Mouse (Mus musculus) liver, postnatal 0 days (tissue): ENCODE results near the gene Lgals1. TPM values are rescaled to one million over a fixed set of nuclear protein-coding genes. Genes with fewer than 3 reads are reported as not detected.
"Not testable (repeated sequence)": the region's sequence is repeated elsewhere in the genome, so short reads cannot be mapped to it uniquely, and the experiment has no call there.

Source experiments
- ATAC-seq: fragments of 200-750 bp; cut with Nextera tagmentation; 2 replicates; pipeline ENCODE4 v1.8.0; 2017; ENCODE audit warnings: mild to moderate bottlenecking, moderate library complexity
- DNase-seq: peaks from one replicate; pipeline ENCODE4 v3.0.0-alpha.2; 2016
- H3K27ac ChIP-seq: fragments of 300-500 bp; sonication (generic); 2 replicates; pipeline ENCODE4 v1.5.1; 2014; ENCODE audit warnings: antibody characterized with exemption, moderate library complexity, mild to moderate bottlenecking, low read depth
- H3K27me3 ChIP-seq: fragments of 300-500 bp; sonication (generic); 2 replicates; pipeline ENCODE4 v1.6.1; 2014; ENCODE audit warnings: low read length, control low read depth, mixed read lengths; ENCODE audit not compliant: insufficient read depth
- H3K36me3 ChIP-seq: fragments of 300-500 bp; sonication (generic); replicated peaks from 2 replicates; pipeline ENCODE4 v1.6.1; 2014; ENCODE audit warnings: mild to moderate bottlenecking, control low read depth, low read length, moderate library complexity, mixed read lengths; ENCODE audit not compliant: insufficient read depth
- H3K4me1 ChIP-seq: fragments of 300-500 bp; sonication (generic); 2 replicates; pipeline ENCODE4 v1.6.1; 2014; ENCODE audit warnings: antibody characterized with exemption, mild to moderate bottlenecking, control low read depth; ENCODE audit not compliant: insufficient read depth
- H3K4me2 ChIP-seq: fragments of 300-500 bp; sonication (generic); 2 replicates; pipeline ENCODE4 v1.6.1; 2014; ENCODE audit warnings: low read depth, mild to moderate bottlenecking, low read length, moderate library complexity, mixed read lengths
- H3K4me3 ChIP-seq: fragments of 300-500 bp; sonication (generic); 2 replicates; pipeline ENCODE4 v1.5.1; 2014; ENCODE audit warnings: low read depth, low read length
- H3K9ac ChIP-seq: fragments of 300-500 bp; sonication (generic); replicated peaks from 2 replicates; pipeline ENCODE4 v1.6.1; 2014; ENCODE audit warnings: mild to moderate bottlenecking, moderate library complexity
- H3K9me3 ChIP-seq: fragments of 300-500 bp; sonication (generic); 2 replicates; pipeline ENCODE4 v1.6.1; 2016; ENCODE audit warnings: mild to moderate bottlenecking, control low read depth, low read length, mixed read lengths
- CTCF ChIP-seq: sonication (generic); IDR thresholded peaks from 2 replicates; pipeline ENCODE4 v1.5.1; 2016; ENCODE audit warnings: antibody characterized with exemption, low read depth
- EP300 ChIP-seq: IDR thresholded peaks from 2 replicates; pipeline ENCODE4 v1.6.1; 2016; ENCODE audit warnings: antibody characterized with exemption, low read depth, mild to moderate bottlenecking
- WGBS: fragments of 180-500 bp; shearing (Covaris S2); extraction: QIAGEN DNeasy Blood & Tissue Kit; methylation state at CpG from one replicate; pipeline ENCODE4 v1.1.7; 2014; ENCODE audit not compliant: insufficient replicate concordance; 5-methylcytosine and 5-hydroxymethylcytosine counted together
- polyA plus RNA-seq: library from polyadenylated mRNA; unstranded; fragments of >200 nt; fragmentation: Nextera tagmentation; extraction: Ambion mirVana; gene quantifications from 2 replicates; pipeline ENCODE4 v1.2.1, GENCODE M21; 2015

The Lgals1 gene
- polyA plus RNA-seq = 93.4 and 102 TPM in 2 replicates

DNA sequence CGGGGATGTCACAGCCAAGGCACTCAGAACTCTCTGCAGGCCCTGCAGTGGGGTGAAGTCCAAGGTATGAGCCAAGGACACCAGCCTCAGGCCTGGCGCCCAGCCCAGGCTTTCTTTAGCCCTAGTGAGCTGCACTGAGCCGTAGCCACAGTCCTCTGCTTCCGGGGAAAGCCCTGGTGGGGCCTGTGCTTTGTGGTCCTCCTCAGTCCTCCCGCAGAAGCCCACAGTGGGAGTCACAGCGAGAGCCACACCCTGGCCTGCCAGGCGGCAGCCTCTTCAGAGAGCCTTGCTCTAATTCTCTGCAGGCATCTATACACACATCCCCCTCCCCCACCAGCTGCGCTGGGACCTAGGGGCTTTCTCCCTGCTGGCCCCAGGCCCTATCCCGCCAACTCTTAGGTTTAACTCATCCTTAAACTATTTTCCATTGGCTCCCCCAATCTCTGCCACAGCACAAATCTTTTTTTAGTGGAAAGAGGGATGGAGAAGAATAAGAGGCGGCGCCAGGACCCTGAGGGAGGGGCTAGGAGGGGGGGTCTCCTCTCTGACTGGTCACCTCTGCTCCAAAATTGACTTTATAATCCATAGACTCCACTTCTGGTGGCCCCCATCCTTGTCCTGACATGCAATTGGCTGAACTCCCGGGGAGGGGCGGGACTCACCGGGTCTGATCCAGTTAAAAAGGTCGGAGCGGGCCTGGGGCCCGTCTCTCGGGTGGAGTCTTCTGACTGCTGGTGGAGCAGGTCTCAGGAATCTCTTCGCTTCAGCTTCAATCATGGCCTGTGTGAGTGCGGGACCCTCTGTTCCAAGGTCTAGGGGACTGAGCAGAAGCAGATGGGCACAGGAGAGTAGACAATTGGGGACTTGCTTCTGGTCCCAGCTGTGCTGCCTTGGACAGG lies at the start of gene Lgals1:
TSS of gene Lgals1 (plus strand) at position 705 of the 899 bp plus-strand sequence.
- no peaks in the 10 kb centered on the region for H3K27me3 ChIP-seq
- WGBS = 8% methylated on average over 20 of the region's 20 CpGs
- H3K36me3 ChIP-seq = no peaks in the 10 kb centered on the region
- peaks cover 61% of the 10 kb centered on the region for H3K4me1 ChIP-seq
- DNase-seq (peak; percentile 84), ATAC-seq (peak; percentile 32)
- H3K9me3 ChIP-seq = no peaks in the 10 kb centered on the region
- H3K9ac ChIP-seq = peak within 1 kb of the TSS; percentile 49
- peak within 1 kb of the TSS; percentile 43 for H3K4me3 ChIP-seq
- peak within 1 kb of the TSS; percentile 69 for H3K4me2 ChIP-seq
- TF ChIP-seq EP300 (no peak), CTCF (no peak)
- H3K27ac ChIP-seq = peak within 1 kb of the TSS; percentile 67

GRCm38 (mm10) chr15:78876991-78877809 lies 49.3 kb upstream of the Lgals1 start, which contains the start of gene Gga1:
Gene Gga1, plus strand, starts transcription at chr15:78877190.
- peak within 1 kb of the TSS; percentile 89 for H3K9ac ChIP-seq
- ATAC-seq (peak; percentile 92), DNase-seq (peak; percentile 93)
- under 1% methylated on average over 67 of the region's 95 CpGs for WGBS
- TF ChIP-seq EP300 (no peak), CTCF (peak; percentile 56)
- peak within 1 kb of the TSS; percentile 96 for H3K27ac ChIP-seq
- peaks cover 26% of the 10 kb centered on the region for H3K4me1 ChIP-seq
- no peaks in the 10 kb centered on the region for H3K9me3 ChIP-seq
- peak within 1 kb of the TSS; percentile 83 for H3K4me3 ChIP-seq
- H3K36me3 ChIP-seq = peaks cover 12% of the 10 kb centered on the region
- H3K27me3 ChIP-seq = no peaks in the 10 kb centered on the region
- H3K4me2 ChIP-seq = peak within 1 kb of the TSS; percentile 92

GRCm38 (mm10) chr15:78877810-78878390 lies 48.6 kb upstream of the Lgals1 start:
- peaks cover 19% of the 10 kb centered on the region for H3K36me3 ChIP-seq
- H3K27me3 ChIP-seq = no peaks in the 10 kb centered on the region
- H3K4me1 ChIP-seq = peaks cover 26% of the 10 kb centered on the region
- WGBS = 3% methylated on average over 15 of the region's 17 CpGs
- peak overlapping the region; percentile 89 for H3K9ac ChIP-seq
- H3K4me2 ChIP-seq = peak overlapping the region; percentile 92
- H3K4me3 ChIP-seq = peak overlapping the region; percentile 83
- DNase-seq (no peak), ATAC-seq (no peak)
- H3K27ac ChIP-seq = peak overlapping the region; percentile 96
- H3K9me3 ChIP-seq = no peaks in the 10 kb centered on the region
- no peak for TF ChIP-seq EP300
- TF ChIP-seq CTCF = no peak

- peak; percentile 49 for DNase-seq
- peak overlapping the region; percentile 19; the same call in 1 of the 2 replicates for H3K4me2 ChIP-seq
- not testable (repeated sequence) for H3K9ac ChIP-seq, ATAC-seq, H3K9me3 ChIP-seq, H3K27me3 ChIP-seq, H3K4me3 ChIP-seq
- peak overlapping the region; percentile 71 for H3K27ac ChIP-seq
- WGBS = 23% methylated on average over 7 of the region's 7 CpGs
- peaks cover 30% of the 10 kb centered on the region for H3K36me3 ChIP-seq
- H3K4me1 ChIP-seq = peaks cover 26% of the 10 kb centered on the region
These were observed 47.6 kb upstream of the Lgals1 start for GRCm38 (mm10) chr15:78878792-78879516.

DNA sequence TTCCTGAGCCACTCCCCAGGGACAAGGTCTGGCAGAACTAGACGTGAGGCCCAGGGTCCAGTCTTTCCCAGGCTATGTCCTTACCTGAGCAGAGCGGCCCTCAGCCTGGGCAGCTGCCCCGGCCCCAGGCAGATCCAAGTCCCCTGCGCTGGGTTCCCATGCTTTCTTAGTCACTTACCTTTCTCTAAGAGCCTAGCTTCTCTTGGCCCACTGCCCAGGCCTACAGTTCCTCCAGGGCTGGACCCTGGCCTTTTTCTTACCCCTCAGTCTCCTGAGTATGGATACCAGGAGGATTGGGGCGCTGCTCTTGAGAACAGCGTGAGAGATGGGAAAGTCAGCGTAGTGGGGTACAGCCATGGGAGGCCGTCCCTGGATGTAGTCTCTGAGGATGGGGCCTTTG lies 46.1 kb upstream of the Lgals1 start:
- no peak for DNase-seq
- no peak overlapping the region for H3K27ac ChIP-seq
- ATAC-seq = no peak
- WGBS = 95% methylated on average over 8 of the region's 8 CpGs
- H3K9me3 ChIP-seq = no peaks in the 10 kb centered on the region
- H3K4me1 ChIP-seq = peaks cover 26% of the 10 kb centered on the region
- no peak overlapping the region for H3K4me3 ChIP-seq
- no peak overlapping the region for H3K9ac ChIP-seq
- no peaks in the 10 kb centered on the region for H3K27me3 ChIP-seq
- TF ChIP-seq CTCF (no peak), EP300 (no peak)
- peaks cover 42% of the 10 kb centered on the region for H3K36me3 ChIP-seq
- H3K4me2 ChIP-seq = no peak overlapping the region
